Mouse (Mus musculus) bone marrow macrophage, adult 2 months (primary cell): Measurements from ENCODE around the gene Bpifc.

Source experiments
- CTCF ChIP-seq: IDR thresholded peaks from 2 replicates; pipeline ENCODE4 v1.5.1; 2012; ENCODE audit warnings: low read depth, mild to moderate bottlenecking, low read length, moderate library complexity
- POLR2A ChIP-seq: IDR thresholded peaks from 2 replicates; pipeline ENCODE4 v1.6.1; 2012; ENCODE audit warnings: mild to moderate bottlenecking, low read depth, low read length, borderline replicate concordance

DNA sequence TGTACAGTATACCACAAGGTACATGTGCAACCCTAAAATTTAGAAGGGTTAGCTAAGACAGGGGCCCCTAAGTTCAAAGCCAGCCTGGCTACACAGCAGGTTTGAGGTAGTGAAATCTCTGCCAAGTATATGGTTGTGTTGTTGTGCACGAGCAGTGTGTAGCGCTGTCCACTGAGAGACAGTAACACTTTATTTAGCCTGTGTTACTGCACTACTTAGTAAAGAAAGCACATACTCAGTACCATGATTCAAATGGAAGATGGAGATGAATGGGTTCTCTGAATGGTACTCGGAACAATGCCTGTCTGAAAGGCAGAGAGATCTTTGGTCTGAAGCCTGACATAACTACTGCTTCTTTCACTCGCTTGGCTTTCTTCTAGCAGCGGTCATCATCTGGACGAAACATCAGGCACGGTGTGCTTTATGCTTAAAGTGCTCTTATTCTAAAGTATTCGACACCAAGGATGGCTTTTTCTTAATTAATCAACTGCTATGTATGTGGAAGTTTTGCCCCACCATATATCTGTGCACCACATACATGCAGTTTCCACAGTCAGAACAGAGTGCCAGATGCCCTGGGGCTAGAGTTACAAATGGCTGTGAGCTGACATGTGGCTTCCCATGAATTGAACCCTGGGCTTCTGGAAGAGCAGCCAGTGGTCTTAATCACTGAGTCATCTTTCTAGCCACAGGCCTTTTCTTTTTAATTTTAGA lies 63.1 kb downstream of the Bpifc start:
- TF ChIP-seq POLR2A (no peak), CTCF (no peak)
